Comparison of ENCODE assay signal across 20 mouse cellular contexts in the genomic region with DNA sequence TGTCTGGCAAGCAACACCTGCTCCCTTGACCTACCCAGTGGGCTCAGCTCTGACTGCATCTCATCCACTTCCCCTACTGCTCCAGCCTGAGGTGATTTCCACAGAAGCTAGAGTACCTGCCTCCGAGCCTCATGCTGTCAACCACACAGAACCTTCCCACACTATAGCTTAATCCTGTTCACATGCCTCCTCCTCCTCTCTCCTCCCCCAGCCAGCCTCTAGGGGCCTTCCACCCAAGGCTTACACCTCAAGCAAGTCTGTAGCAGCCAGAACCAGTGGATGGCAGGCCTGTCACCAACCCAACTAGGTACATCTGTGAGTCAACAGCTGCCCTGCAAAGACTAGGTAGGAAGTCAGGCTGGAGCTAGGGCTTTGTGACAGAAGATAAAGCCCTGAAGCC. TPM values are rescaled to one million over a fixed set of nuclear protein-coding genes. Genes with fewer than 3 reads are reported as not detected.
"Had no signal": no experiment of that assay in that cellular context is flagged by ENCODE, and none has a peak within 500 bp of the region (broad histone marks: within the 10 kb centered on the region; RNA-seq: fewer than 3 reads in every experiment).

No protein-coding gene starts in this region.

- H3K4me3 ChIP-seq: liver, embryonic 15.5 days; lung, embryonic 15.5 days; megakaryocyte, embryonic 14.5 days; midbrain, embryonic 13.5 days; midbrain, embryonic 15.5 days; neural tube, embryonic 12.5 days; stomach, embryonic 15.5 days had no signal

- DNase-seq: liver, postnatal 0 days; lung, adult 2 months; lung, postnatal 14 days; lung, postnatal 36 days; right cerebral cortex, postnatal 14 days; thymus, adult 2 months; thymus, postnatal 4 days had no signal

- H3K36me3 ChIP-seq: liver, embryonic 15.5 days; lung, embryonic 15.5 days; midbrain, embryonic 13.5 days; midbrain, embryonic 15.5 days; neural tube, embryonic 12.5 days; stomach, embryonic 15.5 days had no signal

- H3K9me3 ChIP-seq: liver, embryonic 15.5 days; lung, embryonic 15.5 days; megakaryocyte, embryonic 14.5 days; midbrain, embryonic 13.5 days; midbrain, embryonic 15.5 days; neural tube, embryonic 12.5 days; stomach, embryonic 15.5 days had no signal

- H3K27ac ChIP-seq: liver, embryonic 15.5 days; lung, embryonic 15.5 days; macrophage; midbrain, embryonic 13.5 days; midbrain, embryonic 15.5 days; neural tube, embryonic 12.5 days; stomach, embryonic 15.5 days; stomach, postnatal 0 days had no signal

- H3K4me1 ChIP-seq: liver, embryonic 15.5 days had no signal

RNA-seq across cellular contexts. Expression of a gene that starts 5.5 kb away (rescaled TPM):
- total RNA-seq: megakaryocyte progenitor cell, adult 5-6 weeks; monocyte, adult 5-6 weeks; neutrophil, adult 5-6 weeks had no signal
- polyA plus RNA-seq: liver, embryonic 15.5 days; liver, postnatal 0 days; macrophage; spleen, adult 2 months had no signal

RNA-seq across cellular contexts. Expression of a gene that starts 28.2 kb away (rescaled TPM):
- total RNA-seq: megakaryocyte progenitor cell, adult 5-6 weeks; monocyte, adult 5-6 weeks; neutrophil, adult 5-6 weeks had no signal
- polyA plus RNA-seq: liver, postnatal 0 days; macrophage; spleen, adult 2 months had no signal

RNA-seq across cellular contexts. Expression of a gene that starts 57.6 kb away (rescaled TPM):
- total RNA-seq: megakaryocyte progenitor cell, adult 5-6 weeks; monocyte, adult 5-6 weeks; neutrophil, adult 5-6 weeks had no signal
- polyA plus RNA-seq: macrophage had no signal
